Mouse (Mus musculus): ENCODE measurements around the gene 1700001O22Rik.

- TF ChIP-seq CTCF (IDR thresholded peaks at IDR 0.05; ENCODE audit: low read depth, low read length) (no peak), POLR2A (IDR thresholded peaks at IDR 0.05; ENCODE audit: extremely low read depth, insufficient read depth, low read length) (no peak)
Observed at GRCm38 (mm10) chr2:30767626-30768240, 35.7 kb downstream of the 1700001O22Rik start.
